Mouse (Mus musculus) lung, postnatal 0 days (tissue): ENCODE data around the gene Ephx4. TPM values are rescaled to one million over a fixed set of nuclear protein-coding genes. Genes with fewer than 3 reads are reported as not detected.
A peak's percentile ranks its signal among the peaks of the same experiment; 100 is the strongest.

Experiments
- ATAC-seq: fragments of 200-750 bp; cut with Nextera tagmentation; 2 replicates; pipeline ENCODE4 v1.8.0; 2017; ENCODE audit warnings: moderate library complexity
- DNase-seq: peaks from one replicate; pipeline ENCODE4 v3.0.0-alpha.2; 2016; ENCODE audit warnings: low spot score
- H3K27ac ChIP-seq: fragments of 300-500 bp; sonication (generic); 2 replicates; pipeline ENCODE4 v1.5.1; 2014; ENCODE audit warnings: antibody characterized with exemption, mild to moderate bottlenecking, low read length, mixed read lengths
- H3K27me3 ChIP-seq: fragments of 300-500 bp; sonication (generic); replicated peaks from 2 replicates; pipeline ENCODE4 v1.6.1; 2014; ENCODE audit warnings: low read length, mixed read lengths; ENCODE audit not compliant: insufficient read depth
- H3K36me3 ChIP-seq: fragments of 300-500 bp; sonication (generic); 2 replicates; pipeline ENCODE4 v1.6.1; 2014; ENCODE audit warnings: low read length, mixed read lengths; ENCODE audit not compliant: insufficient read depth
- H3K4me1 ChIP-seq: fragments of 300-500 bp; sonication (generic); 2 replicates; pipeline ENCODE4 v1.6.1; 2014; ENCODE audit warnings: antibody characterized with exemption, low read depth, low read length, mixed read lengths; ENCODE audit not compliant: insufficient read depth
- H3K4me2 ChIP-seq: fragments of 300-500 bp; sonication (generic); replicated peaks from 2 replicates; pipeline ENCODE4 v1.6.1; 2014; ENCODE audit warnings: low read depth, mild to moderate bottlenecking, low read length, moderate library complexity, mixed read lengths
- H3K4me3 ChIP-seq: fragments of 300-500 bp; sonication (generic); 2 replicates; pipeline ENCODE4 v1.5.1; 2014; ENCODE audit warnings: low read depth, low read length
- H3K9ac ChIP-seq: fragments of 300-500 bp; sonication (generic); replicated peaks from 2 replicates; pipeline ENCODE4 v1.6.1; 2014; ENCODE audit warnings: low read depth, mild to moderate bottlenecking
- H3K9me3 ChIP-seq: fragments of 300-500 bp; sonication (generic); 2 replicates; pipeline ENCODE4 v1.6.1; 2016; ENCODE audit warnings: low read length, mixed read lengths
- CTCF ChIP-seq: IDR thresholded peaks from 2 replicates; pipeline ENCODE4 v1.5.1; 2016; ENCODE audit warnings: antibody characterized with exemption, mild to moderate bottlenecking
- EP300 ChIP-seq: IDR thresholded peaks from 2 replicates; pipeline ENCODE4 v1.6.1; 2016; ENCODE audit warnings: antibody characterized with exemption, mild to moderate bottlenecking, control low read depth
- WGBS: fragments of 180-500 bp; shearing (Covaris S2); extraction: QIAGEN DNeasy Blood & Tissue Kit; methylation state at CpG from one replicate; pipeline ENCODE4 v1.1.7; 2014; 5-methylcytosine and 5-hydroxymethylcytosine counted together
- polyA plus RNA-seq: library from polyadenylated mRNA; unstranded; fragments of >200 nt; fragmentation: Nextera tagmentation; extraction: Ambion mirVana; gene quantifications from 2 replicates; pipeline ENCODE4 v1.2.1, GENCODE M21; 2015

Ephx4 gene
- polyA plus RNA-seq, 1 experiment from 2014 or later = 1.2 TPM

DNA sequence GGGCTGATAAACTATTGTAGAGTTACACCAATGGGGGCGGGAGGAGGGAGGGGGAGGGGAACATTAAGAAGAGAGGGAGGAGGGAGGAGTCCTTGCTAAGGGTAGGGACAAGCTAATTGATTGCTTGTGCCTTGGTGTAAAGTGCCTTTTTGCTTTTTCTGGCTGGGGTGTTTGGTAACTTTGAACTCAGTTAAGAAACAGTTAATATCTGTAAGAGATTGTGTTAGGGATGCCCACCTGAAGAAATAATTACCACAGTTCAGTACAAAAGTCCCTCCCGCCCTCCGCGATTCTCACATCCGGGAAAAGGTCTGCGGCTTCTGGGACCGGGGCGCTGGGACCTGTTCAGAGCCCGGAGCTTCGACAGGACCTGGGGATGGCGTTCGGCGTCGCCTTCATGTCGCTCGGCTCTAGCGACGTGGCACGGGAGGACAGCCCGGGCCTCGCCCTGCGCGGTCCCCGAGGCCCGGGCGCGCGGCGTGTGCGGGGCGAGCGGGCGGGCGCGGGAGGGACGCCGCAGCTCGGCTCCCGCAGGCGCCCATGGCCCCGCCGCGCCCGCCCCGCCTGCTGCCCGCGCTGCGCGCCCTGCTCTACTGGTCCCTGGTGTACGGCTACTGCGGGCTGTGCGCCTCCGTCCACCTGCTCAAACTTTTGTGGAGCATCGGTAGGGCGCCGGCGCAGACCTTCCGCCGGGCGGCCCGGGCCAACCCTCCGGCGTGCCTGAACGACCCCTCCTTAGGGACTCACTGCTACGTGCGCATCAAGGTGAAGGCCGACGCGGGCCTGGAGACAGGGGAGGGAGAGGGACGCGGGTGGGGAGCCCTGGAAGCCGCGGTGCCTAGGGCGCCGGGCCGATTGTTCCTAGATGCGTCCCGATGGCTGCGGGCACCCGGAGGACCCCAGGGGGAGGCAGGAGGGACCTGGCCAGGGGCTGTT is 743 bp downstream of the Ephx4 start:
- TF ChIP-seq CTCF = no peak
- TF ChIP-seq EP300 = no peak
- Histone ChIP-seq H3K9me3 (no peaks in the 10 kb centered on the region), H3K4me2 (peak overlapping the region; percentile 84), H3K9ac (0 out of 2 replicates have a peak overlapping the region, but pooled peaks have one; percentile 8), H3K4me3 (peak overlapping the region; percentile 47), H3K36me3 (no peaks in the 10 kb centered on the region), H3K4me1 (no peaks in the 10 kb centered on the region; the same call in 1 of the 2 replicates), H3K27me3 (0 out of 2 replicates have a peak, but pooled peaks cover 9% of the 10 kb centered on the region), H3K27ac (no peak overlapping the region)
- 1% methylated on average over 46 of the region's 80 CpGs for WGBS
- peak; percentile 56 for ATAC-seq
- DNase-seq = peak; percentile 9

DNA sequence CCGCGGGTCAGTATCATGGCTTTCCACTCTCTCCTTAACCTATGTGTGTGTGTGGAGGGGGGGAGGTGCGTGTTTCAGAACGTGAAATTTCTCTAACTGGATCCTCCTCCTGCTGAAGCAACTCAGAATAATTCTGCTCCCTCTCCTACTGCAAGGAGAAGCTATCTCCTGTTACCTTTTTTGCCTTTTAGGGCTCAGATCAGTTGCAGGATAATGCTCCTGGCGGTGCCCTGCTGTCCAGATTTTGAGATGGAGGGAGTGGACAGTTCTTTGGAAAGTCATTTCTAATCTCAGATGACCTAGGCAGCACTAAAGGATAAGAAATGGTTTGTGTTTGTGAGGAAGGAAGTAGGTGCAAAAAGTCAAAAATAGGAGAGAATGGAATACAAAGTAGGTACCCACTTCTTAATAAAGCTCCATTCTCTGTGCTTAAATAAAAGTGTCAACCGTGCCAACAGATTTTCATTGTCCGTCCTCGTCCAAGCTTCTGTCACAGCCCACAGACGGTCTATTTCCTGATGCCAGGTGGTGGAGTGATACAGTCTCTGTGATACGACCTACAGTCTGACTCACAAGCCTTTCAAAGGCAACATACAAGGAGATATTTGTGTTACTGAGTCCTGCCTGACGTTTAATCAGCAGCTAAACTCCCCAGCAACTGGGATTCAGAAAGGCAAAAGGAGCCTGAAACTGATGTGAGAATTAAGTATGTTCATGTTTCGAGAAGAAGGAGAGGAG is 1.6 kb downstream of the Ephx4 start:
- H3K27me3 ChIP-seq = 0 out of 2 replicates have a peak, but pooled peaks cover 9% of the 10 kb centered on the region
- H3K9ac ChIP-seq = no peak overlapping the region
- no peak overlapping the region for H3K27ac ChIP-seq
- TF ChIP-seq CTCF = no peak
- no peak for TF ChIP-seq EP300
- no peaks in the 10 kb centered on the region for H3K9me3 ChIP-seq
- H3K4me2 ChIP-seq = peak overlapping the region; percentile 84
- whole genome bisulfite sequencing = 29% methylated on average over 12 of the region's 12 CpGs
- no peaks in the 10 kb centered on the region for H3K36me3 ChIP-seq
- H3K4me3 ChIP-seq = peak overlapping the region; percentile 47
- ATAC-seq = no peak
- no peak for DNase-seq
- H3K4me1 ChIP-seq = no peaks in the 10 kb centered on the region; the same call in 1 of the 2 replicates

DNA sequence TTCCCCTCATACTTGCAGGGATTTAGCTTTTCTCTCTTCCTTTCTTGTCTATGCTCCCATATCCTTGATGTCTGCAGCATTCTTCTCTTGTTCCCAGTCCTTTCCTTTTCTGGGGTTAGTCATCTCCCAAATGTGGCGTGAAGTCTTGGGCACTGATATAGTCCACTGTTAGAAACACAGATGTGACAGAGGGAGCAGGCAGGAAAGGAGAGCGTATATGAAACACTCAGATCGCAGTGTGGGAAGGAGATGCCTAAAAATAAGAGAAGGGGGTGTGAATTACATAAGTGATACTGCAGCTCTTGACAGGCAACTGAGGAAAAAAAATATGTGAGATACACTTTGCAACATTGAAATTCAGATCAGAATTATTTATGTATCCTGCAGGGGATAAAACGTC is 2.8 kb downstream of the Ephx4 start:
- Histone ChIP-seq H3K9me3 (no peaks in the 10 kb centered on the region), H3K4me1 (no peaks in the 10 kb centered on the region; the same call in 1 of the 2 replicates), H3K27me3 (0 out of 2 replicates have a peak, but pooled peaks cover 9% of the 10 kb centered on the region), H3K9ac (no peak overlapping the region), H3K4me2 (no peak overlapping the region), H3K27ac (no peak overlapping the region), H3K4me3 (no peak overlapping the region), H3K36me3 (no peaks in the 10 kb centered on the region)
- DNase-seq (no peak), ATAC-seq (no peak)
- 68% methylated on average over 4 of the region's 4 CpGs for WGBS
- no peak for TF ChIP-seq CTCF
- no peak for TF ChIP-seq EP300

DNA sequence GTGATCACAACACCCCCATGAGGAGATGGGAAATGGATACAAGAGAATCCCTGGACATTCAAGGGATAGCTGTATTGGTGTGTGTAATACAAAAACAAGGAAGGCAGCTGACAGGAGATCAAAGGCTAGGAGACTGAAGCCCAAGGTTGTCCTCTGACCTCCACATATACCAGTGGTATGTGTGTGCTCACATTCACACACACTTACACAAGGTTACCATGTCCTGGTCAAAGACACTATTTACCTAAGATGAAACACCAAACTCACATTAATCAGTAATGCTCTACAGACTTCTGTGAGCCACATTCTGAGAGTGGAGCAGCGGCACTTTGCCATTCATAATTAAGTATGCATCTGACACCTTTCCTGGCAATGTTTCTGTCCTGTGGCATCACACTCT is 7.8 kb downstream of the Ephx4 start:
- no peak overlapping the region for H3K27ac ChIP-seq
- ATAC-seq = no peak
- no peaks in the 10 kb centered on the region for H3K36me3 ChIP-seq
- no peaks in the 10 kb centered on the region for H3K4me1 ChIP-seq
- WGBS = 100% methylated on average over 1 of the region's 1 CpGs
- no peak overlapping the region for H3K9ac ChIP-seq
- H3K4me3 ChIP-seq = no peak overlapping the region
- H3K9me3 ChIP-seq = no peaks in the 10 kb centered on the region
- TF ChIP-seq EP300 = no peak
- TF ChIP-seq CTCF = no peak
- H3K4me2 ChIP-seq = no peak overlapping the region
- H3K27me3 ChIP-seq = no peaks in the 10 kb centered on the region
- no peak for DNase-seq

DNA sequence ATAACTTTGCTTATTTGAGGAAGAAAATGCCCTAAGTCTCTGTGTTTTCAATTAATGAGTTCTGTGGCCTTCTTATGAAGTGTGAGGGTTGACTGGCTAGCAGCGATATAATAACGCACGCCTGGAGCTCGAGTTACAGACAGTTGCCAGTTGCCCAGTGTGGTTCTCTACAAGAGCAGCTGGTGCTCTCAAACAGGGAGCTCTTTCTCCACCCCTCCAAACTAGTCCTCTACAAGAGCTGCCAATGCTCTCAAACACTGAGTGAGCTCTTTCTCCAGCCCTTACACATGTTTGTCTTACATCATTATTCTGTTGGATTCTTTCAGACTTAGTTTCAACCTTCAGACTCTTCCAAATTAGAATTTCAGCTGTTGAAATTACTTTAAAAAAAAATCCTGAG is 8.8 kb downstream of the Ephx4 start:
- ATAC-seq = no peak
- peak; percentile 61 for DNase-seq
- 30% methylated on average over 4 of the region's 4 CpGs for WGBS
- no peak for TF ChIP-seq EP300
- TF ChIP-seq CTCF = no peak
- no peaks in the 10 kb centered on the region for H3K27me3 ChIP-seq
- H3K36me3 ChIP-seq = no peaks in the 10 kb centered on the region
- H3K9ac ChIP-seq = no peak overlapping the region
- no peaks in the 10 kb centered on the region for H3K9me3 ChIP-seq
- no peaks in the 10 kb centered on the region for H3K4me1 ChIP-seq
- H3K4me3 ChIP-seq = no peak overlapping the region
- no peak overlapping the region for H3K27ac ChIP-seq
- no peak overlapping the region for H3K4me2 ChIP-seq

DNA sequence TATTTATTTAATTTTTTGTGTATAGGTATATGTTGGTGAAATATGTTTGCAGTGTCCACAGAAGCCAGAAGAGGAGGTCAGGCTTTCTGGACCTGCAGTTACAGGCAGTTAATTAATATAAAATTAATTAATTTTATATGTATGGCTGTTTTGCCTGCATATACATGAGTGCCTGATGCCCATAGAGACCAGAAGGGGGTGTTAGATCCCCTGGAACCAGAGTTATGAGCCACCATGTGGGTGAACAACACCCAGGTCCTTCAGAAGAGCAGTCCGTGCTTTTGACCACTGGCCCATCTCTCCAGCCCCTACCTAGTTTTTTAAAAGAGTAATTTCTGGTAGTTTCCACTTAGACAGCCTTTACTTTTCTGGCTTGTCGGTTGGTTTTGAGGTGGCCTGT is 9.7 kb downstream of the Ephx4 start:
- DNase-seq (no peak), ATAC-seq (no peak)
- no peaks in the 10 kb centered on the region for H3K9me3 ChIP-seq
- WGBS = 86% methylated on average over 2 of the region's 2 CpGs
- H3K4me1 ChIP-seq = no peaks in the 10 kb centered on the region
- no peak overlapping the region for H3K4me3 ChIP-seq
- no peak overlapping the region for H3K9ac ChIP-seq
- no peak overlapping the region for H3K27ac ChIP-seq
- no peaks in the 10 kb centered on the region for H3K36me3 ChIP-seq
- H3K4me2 ChIP-seq = no peak overlapping the region
- no peaks in the 10 kb centered on the region for H3K27me3 ChIP-seq
- no peak for TF ChIP-seq EP300
- peak; percentile 12; the same call in 1 of the 2 replicates for TF ChIP-seq CTCF
